Mouse (Mus musculus) ovary, adult 2 months (tissue): Measurements from ENCODE around the gene Amy2a5. TPM values are rescaled to one million over a fixed set of nuclear protein-coding genes. Genes with fewer than 3 reads are reported as not detected.

ENCODE experiments used
- polyA plus RNA-seq: library from polyadenylated mRNA; depleted of rRNA; stranded (reverse); fragments of >200 nt; gene quantifications from 2 replicates; pipeline ENCODE4 v1.2.3, GENCODE M21; 2012; rRNA removed

Amy2a5 gene
- polyA plus RNA-seq, result not detected in 2 replicates

DNA sequence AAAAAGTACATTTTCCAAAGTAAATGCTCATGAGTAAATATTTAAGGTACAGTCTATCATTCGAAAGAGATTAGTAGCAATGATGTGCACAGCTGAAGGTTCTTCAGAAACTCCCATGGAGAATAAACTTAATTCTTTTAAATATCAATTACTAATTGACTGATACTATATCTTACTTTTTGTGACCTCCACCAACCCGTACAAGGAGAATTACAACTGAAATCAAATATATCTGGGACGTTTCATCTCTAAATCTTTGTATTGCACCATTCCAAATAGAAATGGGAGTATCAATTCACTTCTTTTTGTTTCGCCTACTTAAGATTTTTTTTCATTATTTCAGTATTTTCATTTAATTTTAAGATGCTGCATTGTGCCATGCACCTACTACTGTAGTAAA lies at the start of gene Amy2a5:
Amy2a5 (minus strand) TSS at position 101 of the 400 bp plus-strand sequence.

DNA sequence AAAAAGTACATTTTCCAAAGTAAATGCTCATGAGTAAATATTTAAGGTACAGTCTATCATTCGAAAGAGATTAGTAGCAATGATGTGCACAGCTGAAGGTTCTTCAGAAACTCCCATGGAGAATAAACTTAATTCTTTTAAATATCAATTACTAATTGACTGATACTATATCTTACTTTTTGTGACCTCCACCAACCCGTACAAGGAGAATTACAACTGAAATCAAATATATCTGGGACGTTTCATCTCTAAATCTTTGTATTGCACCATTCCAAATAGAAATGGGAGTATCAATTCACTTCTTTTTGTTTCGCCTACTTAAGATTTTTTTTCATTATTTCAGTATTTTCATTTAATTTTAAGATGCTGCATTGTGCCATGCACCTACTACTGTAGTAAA lies 32.7 kb upstream of the Amy2a5 start, which contains the start of gene Amy2a4:
Amy2a4 (minus strand) TSS at position 101 of the 400 bp plus-strand sequence.

Other genes with a start within 250 kb of the Amy2a5 start
- gene Amy2a4, start 32.6 kb upstream of the Amy2a5 start, polyA plus RNA-seq, result 0.09 TPM in 1 of 2 replicates, not detected in the other
- 0.09 TPM in 1 of 2 replicates, not detected in the other for gene Amy2a3, start 65.2 kb upstream of the Amy2a5 start, polyA plus RNA-seq
- 0.09 TPM in 1 of 2 replicates, not detected in the other for gene Amy2a2, start 97.8 kb upstream of the Amy2a5 start, polyA plus RNA-seq